In the genomic region with DNA sequence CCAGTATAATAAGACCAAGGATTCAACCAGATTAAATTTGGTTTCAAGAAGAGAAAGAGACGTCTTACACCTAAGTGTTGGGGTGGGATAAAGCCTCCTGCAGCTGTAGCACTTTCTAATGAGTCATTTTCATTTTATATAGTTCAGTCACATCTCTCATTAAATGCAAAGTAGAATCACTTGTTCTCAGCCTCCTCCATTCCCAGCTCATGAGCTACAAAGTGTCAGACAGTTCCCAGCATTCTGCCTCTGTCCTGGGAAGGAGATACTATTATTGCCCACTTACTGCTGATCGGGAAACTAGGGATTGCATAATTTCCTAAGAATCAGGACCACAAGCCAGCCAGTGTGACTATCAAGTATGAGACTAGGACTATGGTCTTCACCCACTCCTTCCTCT, we compare ENCODE assay signal across 17 mouse cellular contexts.
"Had no signal": no experiment of that assay in that cellular context is flagged by ENCODE, and none has a peak within 500 bp of the region (broad histone marks: within the 10 kb centered on the region; RNA-seq: fewer than 3 reads in every experiment).

No protein-coding gene starts in this region.

- ATAC-seq: liver, embryonic 12.5 days; liver, postnatal 0 days; lung, postnatal 0 days; midbrain, embryonic 13.5 days; midbrain, embryonic 15.5 days; midbrain, embryonic 16.5 days had no signal

- DNase-seq: left cerebral cortex, postnatal 4 days; liver; liver, embryonic 13.5 days; liver, postnatal 0 days; lung, adult 18-20 months; lung, adult 2 months; lung, embryonic 14.5 days; lung, postnatal 10 days; lung, postnatal 14 days; lung, postnatal 36 days; lung, postnatal 4 days; midbrain, embryonic 14.5 days had no signal
